Mouse (Mus musculus): Measurements from ENCODE around the gene Ogfod1. TPM values are rescaled to one million over a fixed set of nuclear protein-coding genes. Genes with fewer than 3 reads are reported as not detected.

The Ogfod1 gene
- polyA plus RNA-seq, 1 experiment from 2014 or later = 12.5 TPM

DNA sequence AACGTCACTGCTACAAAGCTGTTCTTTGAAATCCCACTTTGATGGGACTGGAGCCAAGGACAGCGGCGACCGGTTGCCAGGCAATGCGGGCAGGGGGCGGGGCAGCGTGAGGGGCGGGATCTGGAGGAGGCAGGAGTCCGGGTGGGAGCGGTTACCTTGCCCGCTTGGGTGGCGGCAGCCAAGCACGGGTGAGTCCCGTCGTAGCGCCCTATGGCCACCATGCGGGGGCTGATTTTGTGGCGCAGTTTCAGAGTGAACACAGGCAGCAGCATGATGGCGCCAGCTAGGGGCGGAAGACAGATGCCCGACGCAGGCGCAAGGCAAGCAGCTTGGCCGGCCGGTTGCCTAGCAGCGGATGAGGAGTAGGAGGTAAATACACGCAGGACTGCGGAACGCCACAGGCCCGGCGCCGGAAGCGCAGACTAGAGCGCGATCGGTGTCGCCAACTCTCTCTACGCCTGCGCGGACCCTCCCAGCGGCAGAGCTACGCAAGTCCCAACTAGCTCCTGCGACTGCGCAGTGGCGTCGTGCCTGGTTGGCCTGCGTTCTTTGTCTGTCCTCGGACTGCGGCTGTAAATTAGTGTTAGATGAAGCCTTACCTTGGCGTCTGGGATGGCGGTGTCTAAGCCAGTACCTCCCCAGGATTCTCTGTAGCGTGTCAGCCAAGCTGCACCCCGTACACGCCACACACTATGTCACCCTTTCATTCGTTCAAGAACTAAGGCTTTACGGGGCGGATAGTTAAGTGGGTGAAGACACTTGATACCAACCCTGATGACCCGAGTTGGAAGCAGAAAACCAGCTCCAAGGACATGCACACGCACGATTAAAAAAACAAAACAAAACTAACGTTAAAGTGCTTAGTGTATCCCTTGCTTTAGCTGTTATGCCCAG lies 61.3 kb downstream of the Ogfod1 start, which contains the start of gene Bbs2:
Gene Bbs2, minus strand, starts transcription at position 848 of the 894 bp plus-strand sequence.
- Histone ChIP-seq H3K27me3 (replicated peaks; ENCODE audit: control insufficient read depth, insufficient read depth, low read length) (no peaks in the 10 kb centered on the region), H3K4me2 (ENCODE audit: low read depth, low read length) (peak within 1 kb of the TSS; percentile 75), H3K4me1 (ENCODE audit: control insufficient read depth, insufficient read depth, low read length) (0 out of 2 replicates have a peak, but pooled peaks cover 4% of the 10 kb centered on the region), H3K9ac (ENCODE audit: low read depth, low read length) (peak within 1 kb of the TSS; percentile 76), H3K27ac (ENCODE audit: low read length) (peak within 1 kb of the TSS; percentile 91), H3K9me3 (ENCODE audit: control insufficient read depth, low read length) (no peaks in the 10 kb centered on the region), H3K36me3 (ENCODE audit: control insufficient read depth, insufficient read depth, low read length) (no peaks in the 10 kb centered on the region), H3K4me3 (ENCODE audit: low read length) (peak within 1 kb of the TSS; percentile 71)
- under 1% methylated on average over 61 of the region's 61 CpGs for WGBS
- ATAC-seq = peak; percentile 100

- Histone ChIP-seq H3K9me3 (ENCODE audit: control insufficient read depth, low read length) (no peaks in the 10 kb centered on the region), H3K27ac (ENCODE audit: low read length) (no peak overlapping the region), H3K27me3 (replicated peaks; ENCODE audit: control insufficient read depth, insufficient read depth, low read length) (no peaks in the 10 kb centered on the region), H3K9ac (ENCODE audit: low read depth, low read length) (peak overlapping the region; percentile 76), H3K4me3 (ENCODE audit: low read length) (peak overlapping the region; percentile 71; the same call in 1 of the 2 replicates), H3K4me1 (ENCODE audit: control insufficient read depth, insufficient read depth, low read length) (0 out of 2 replicates have a peak, but pooled peaks cover 4% of the 10 kb centered on the region), H3K36me3 (ENCODE audit: control insufficient read depth, insufficient read depth, low read length) (no peaks in the 10 kb centered on the region), H3K4me2 (ENCODE audit: low read depth, low read length) (peak overlapping the region; percentile 75)
- no peak for ATAC-seq
- 38% methylated on average over 4 of the region's 4 CpGs for WGBS
Observed at GRCm38 (mm10) chr8:94098996-94099395, 62.0 kb downstream of the Ogfod1 start.

DNA sequence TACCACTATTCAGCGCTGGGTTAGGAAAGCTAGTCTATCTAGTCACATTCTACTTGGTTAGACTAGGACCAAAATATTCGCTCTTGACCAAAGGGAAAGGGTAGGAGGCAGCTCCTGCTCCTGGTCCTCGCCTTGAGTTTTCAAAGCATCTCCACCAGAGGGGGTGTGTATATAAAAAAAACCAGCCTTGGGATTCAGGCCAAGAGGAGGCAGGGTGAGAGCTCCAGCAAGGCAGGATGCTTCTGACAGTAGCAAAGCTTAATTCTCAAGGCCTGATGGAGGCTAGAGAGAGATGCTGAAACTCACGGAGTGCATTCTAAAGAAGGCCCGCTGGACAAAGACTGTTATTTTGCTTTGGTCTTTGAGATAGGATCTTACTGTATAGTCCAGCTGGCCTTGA lies 67.1 kb downstream of the Ogfod1 start:
- H3K4me3 ChIP-seq (ENCODE audit: low read length) = no peak overlapping the region
- no peaks in the 10 kb centered on the region for H3K27me3 ChIP-seq (replicated peaks; ENCODE audit: control insufficient read depth, insufficient read depth, low read length)
- WGBS = 53% methylated on average over 5 of the region's 5 CpGs
- H3K4me2 ChIP-seq (ENCODE audit: low read depth, low read length) = no peak overlapping the region
- no peak overlapping the region for H3K27ac ChIP-seq (ENCODE audit: low read length)
- H3K4me1 ChIP-seq (ENCODE audit: control insufficient read depth, insufficient read depth, low read length) = 0 out of 2 replicates have a peak, but pooled peaks cover under 1% of the 10 kb centered on the region
- no peaks in the 10 kb centered on the region for H3K9me3 ChIP-seq (ENCODE audit: control insufficient read depth, low read length)
- no peak overlapping the region for H3K9ac ChIP-seq (ENCODE audit: low read depth, low read length)
- H3K36me3 ChIP-seq (ENCODE audit: control insufficient read depth, insufficient read depth, low read length) = no peaks in the 10 kb centered on the region
- no peak for ATAC-seq

- Histone ChIP-seq H3K27me3 (replicated peaks; ENCODE audit: control insufficient read depth, insufficient read depth, low read length) (no peaks in the 10 kb centered on the region), H3K4me1 (ENCODE audit: control insufficient read depth, insufficient read depth, low read length) (no peaks in the 10 kb centered on the region), H3K36me3 (ENCODE audit: control insufficient read depth, insufficient read depth, low read length) (no peaks in the 10 kb centered on the region), H3K4me2 (ENCODE audit: low read depth, low read length) (no peak overlapping the region), H3K9ac (ENCODE audit: low read depth, low read length) (no peak overlapping the region), H3K9me3 (ENCODE audit: control insufficient read depth, low read length) (no peaks in the 10 kb centered on the region), H3K4me3 (ENCODE audit: low read length) (no peak overlapping the region), H3K27ac (ENCODE audit: low read length) (no peak overlapping the region)
- WGBS = 70% methylated on average over 3 of the region's 3 CpGs
- ATAC-seq = no peak
Observed at GRCm38 (mm10) chr8:94107871-94108270, 70.9 kb downstream of the Ogfod1 start.

DNA sequence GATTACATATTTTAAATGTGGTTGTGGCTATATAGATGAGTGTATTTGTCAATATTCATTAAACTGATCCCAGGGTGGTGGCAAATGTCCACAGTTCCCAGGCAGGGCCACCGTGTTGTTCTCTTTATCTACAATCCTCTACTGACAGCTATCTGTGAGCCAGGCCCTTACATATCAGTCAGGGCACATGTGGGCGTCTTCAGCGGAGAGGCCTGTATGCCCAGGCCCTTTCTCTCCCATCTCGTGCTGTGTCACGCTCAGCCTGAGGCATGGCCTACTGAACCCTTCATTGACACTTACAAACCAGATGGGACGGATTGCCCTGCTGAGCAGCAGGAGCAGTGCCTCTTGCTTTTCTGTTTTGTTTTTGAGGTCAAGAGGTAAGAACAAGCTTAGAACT lies 72.4 kb downstream of the Ogfod1 start:
- no peak overlapping the region for H3K9ac ChIP-seq (ENCODE audit: low read depth, low read length)
- ATAC-seq = peak; percentile 72; the same call in 1 of the 2 replicates
- H3K27ac ChIP-seq (ENCODE audit: low read length) = no peak overlapping the region
- no peaks in the 10 kb centered on the region for H3K4me1 ChIP-seq (ENCODE audit: control insufficient read depth, insufficient read depth, low read length)
- no peaks in the 10 kb centered on the region for H3K36me3 ChIP-seq (ENCODE audit: control insufficient read depth, insufficient read depth, low read length)
- no peaks in the 10 kb centered on the region for H3K9me3 ChIP-seq (ENCODE audit: control insufficient read depth, low read length)
- H3K4me3 ChIP-seq (ENCODE audit: low read length) = no peak overlapping the region
- 75% methylated on average over 6 of the region's 6 CpGs for WGBS
- no peak overlapping the region for H3K4me2 ChIP-seq (ENCODE audit: low read depth, low read length)
- H3K27me3 ChIP-seq (replicated peaks; ENCODE audit: control insufficient read depth, insufficient read depth, low read length) = no peaks in the 10 kb centered on the region

DNA sequence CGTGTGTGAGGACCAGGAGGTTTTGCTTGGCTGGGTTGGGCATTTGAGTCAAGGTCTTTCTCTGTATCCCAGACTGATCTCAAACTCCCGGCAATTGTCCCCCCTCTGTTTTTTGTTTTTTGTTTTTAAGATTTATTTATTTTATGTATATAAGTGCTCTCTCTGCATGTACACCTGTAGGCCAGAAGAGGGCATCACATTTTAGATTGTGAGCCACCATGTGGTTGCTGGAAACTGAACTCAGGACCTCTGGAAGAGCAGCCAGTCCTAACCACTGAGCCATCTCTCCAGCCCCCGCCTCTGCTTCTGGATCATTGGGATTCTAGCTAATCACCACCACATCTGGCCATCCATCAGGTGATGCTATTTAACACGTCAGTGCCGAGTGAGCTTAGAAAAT lies 72.8 kb downstream of the Ogfod1 start:
- Histone ChIP-seq H3K4me3 (ENCODE audit: low read length) (no peak overlapping the region), H3K9ac (ENCODE audit: low read depth, low read length) (no peak overlapping the region), H3K9me3 (ENCODE audit: control insufficient read depth, low read length) (no peaks in the 10 kb centered on the region), H3K4me1 (ENCODE audit: control insufficient read depth, insufficient read depth, low read length) (no peaks in the 10 kb centered on the region), H3K27ac (ENCODE audit: low read length) (no peak overlapping the region), H3K36me3 (ENCODE audit: control insufficient read depth, insufficient read depth, low read length) (no peaks in the 10 kb centered on the region), H3K4me2 (ENCODE audit: low read depth, low read length) (no peak overlapping the region), H3K27me3 (replicated peaks; ENCODE audit: control insufficient read depth, insufficient read depth, low read length) (no peaks in the 10 kb centered on the region)
- ATAC-seq = no peak
- 76% methylated on average over 5 of the region's 5 CpGs for WGBS

DNA sequence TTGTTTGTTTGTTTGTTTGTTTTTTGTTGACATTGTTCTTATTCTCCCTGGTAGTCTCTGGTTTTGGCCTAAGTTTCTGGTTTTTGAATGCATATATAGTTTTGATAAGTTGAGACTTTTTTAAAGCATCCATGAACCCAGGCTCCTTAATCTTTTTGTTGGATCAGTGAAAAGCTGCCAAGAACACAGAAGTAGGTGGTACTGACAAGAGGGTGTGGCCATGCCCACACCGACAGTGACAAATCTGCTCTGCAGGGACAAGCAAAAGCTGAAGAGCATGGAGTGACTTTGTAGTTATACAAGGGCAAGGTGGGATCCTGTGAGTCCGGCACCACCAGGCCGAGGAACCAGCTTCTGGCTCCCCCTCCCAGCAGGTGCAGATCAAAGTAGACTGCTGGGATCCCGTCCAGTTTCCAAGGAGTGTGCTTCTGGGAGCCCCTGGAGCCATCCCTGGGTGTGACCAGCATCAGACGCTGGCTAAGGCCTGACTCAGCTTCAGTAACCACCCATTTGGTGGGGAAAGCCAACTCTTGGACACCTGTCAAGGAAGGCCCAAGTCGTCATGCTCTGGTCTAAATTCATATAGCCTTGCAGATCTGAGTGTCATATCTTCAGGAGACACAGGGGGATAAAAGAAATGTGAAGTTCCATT lies 73.7 kb downstream of the Ogfod1 start:
- H3K4me2 ChIP-seq (ENCODE audit: low read depth, low read length) = no peak overlapping the region
- ATAC-seq = no peak
- no peak overlapping the region for H3K4me3 ChIP-seq (ENCODE audit: low read length)
- H3K36me3 ChIP-seq (ENCODE audit: control insufficient read depth, insufficient read depth, low read length) = no peaks in the 10 kb centered on the region
- WGBS = 55% methylated on average over 6 of the region's 6 CpGs
- no peaks in the 10 kb centered on the region for H3K27me3 ChIP-seq (replicated peaks; ENCODE audit: control insufficient read depth, insufficient read depth, low read length)
- no peaks in the 10 kb centered on the region for H3K4me1 ChIP-seq (ENCODE audit: control insufficient read depth, insufficient read depth, low read length)
- H3K9ac ChIP-seq (ENCODE audit: low read depth, low read length) = no peak overlapping the region
- no peaks in the 10 kb centered on the region for H3K9me3 ChIP-seq (ENCODE audit: control insufficient read depth, low read length)
- H3K27ac ChIP-seq (ENCODE audit: low read length) = no peak overlapping the region

DNA sequence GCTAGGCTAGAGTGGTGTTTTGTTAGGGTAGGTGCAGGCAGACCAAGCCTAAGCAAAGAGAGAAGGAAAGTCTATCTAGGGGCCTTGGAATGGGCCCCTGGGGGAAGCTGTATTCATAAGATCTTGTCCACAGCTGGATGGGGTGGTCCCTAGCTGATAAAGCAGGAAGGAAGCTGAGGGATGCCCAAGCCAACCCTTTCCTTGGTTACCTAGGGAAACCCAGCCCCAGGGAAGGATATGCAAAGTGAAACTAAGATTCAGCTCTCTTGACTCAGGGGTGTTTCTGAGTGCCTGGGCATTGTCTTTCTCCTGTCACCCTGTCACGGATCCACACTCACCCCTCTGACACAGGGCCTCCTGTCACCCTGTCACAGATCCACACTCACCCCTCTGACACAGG lies 76.4 kb downstream of the Ogfod1 start:
- H3K4me2 ChIP-seq (ENCODE audit: low read depth, low read length) = no peak overlapping the region
- 58% methylated on average over 1 of the region's 1 CpGs for WGBS
- no peak for ATAC-seq

GRCm38 (mm10) chr8:94113972-94114371 lies 77.0 kb downstream of the Ogfod1 start:
- 82% methylated on average over 2 of the region's 2 CpGs for WGBS
- H3K4me1 ChIP-seq (ENCODE audit: control insufficient read depth, insufficient read depth, low read length) = no peaks in the 10 kb centered on the region
- H3K27me3 ChIP-seq (replicated peaks; ENCODE audit: control insufficient read depth, insufficient read depth, low read length) = no peaks in the 10 kb centered on the region
- H3K4me2 ChIP-seq (ENCODE audit: low read depth, low read length) = no peak overlapping the region
- no peak for ATAC-seq
- no peak overlapping the region for H3K9ac ChIP-seq (ENCODE audit: low read depth, low read length)
- H3K9me3 ChIP-seq (ENCODE audit: control insufficient read depth, low read length) = no peaks in the 10 kb centered on the region
- no peak overlapping the region for H3K4me3 ChIP-seq (ENCODE audit: low read length)
- no peak overlapping the region for H3K27ac ChIP-seq (ENCODE audit: low read length)
- H3K36me3 ChIP-seq (ENCODE audit: control insufficient read depth, insufficient read depth, low read length) = no peaks in the 10 kb centered on the region

More for the DNA sequence above, 76.4 kb downstream of the Ogfod1 start:
- H3K4me3 ChIP-seq (ENCODE audit: low read length) = no peak overlapping the region
- H3K9me3 ChIP-seq (ENCODE audit: control insufficient read depth, low read length) = no peaks in the 10 kb centered on the region
- no peaks in the 10 kb centered on the region for H3K36me3 ChIP-seq (ENCODE audit: control insufficient read depth, insufficient read depth, low read length)
- H3K9ac ChIP-seq (ENCODE audit: low read depth, low read length) = no peak overlapping the region
- no peaks in the 10 kb centered on the region for H3K4me1 ChIP-seq (ENCODE audit: control insufficient read depth, insufficient read depth, low read length)
- no peaks in the 10 kb centered on the region for H3K27me3 ChIP-seq (replicated peaks; ENCODE audit: control insufficient read depth, insufficient read depth, low read length)
- H3K27ac ChIP-seq (ENCODE audit: low read length) = no peak overlapping the region
